Mouse (Mus musculus) neural tube, embryonic 15.5 days (tissue): ENCODE data around the gene Mlh3. TPM values are rescaled to one million over a fixed set of nuclear protein-coding genes. Genes with fewer than 3 reads are reported as not detected.
A peak's percentile ranks its signal among the peaks of the same experiment; 100 is the strongest.

ENCODE experiments used
- ATAC-seq: fragments of 200-750 bp; cut with Nextera tagmentation; 2 replicates; pipeline ENCODE4 v1.8.0; 2017; ENCODE audit warnings: mild to moderate bottlenecking, moderate TSS enrichment, moderate library complexity; ENCODE audit not compliant: low FRiP score
- H3K27ac ChIP-seq: fragments of 300-500 bp; sonication (generic); replicated peaks from 2 replicates; pipeline ENCODE4 v1.5.1; 2015; ENCODE audit warnings: mild to moderate bottlenecking, inconsistent platforms
- H3K27me3 ChIP-seq: fragments of 300-500 bp; sonication (generic); replicated peaks from 2 replicates; pipeline ENCODE4 v1.6.1; 2015; ENCODE audit warnings: inconsistent platforms
- H3K36me3 ChIP-seq: fragments of 300-500 bp; sonication (generic); 2 replicates; pipeline ENCODE4 v1.6.1; 2015; ENCODE audit warnings: inconsistent platforms
- H3K4me1 ChIP-seq: fragments of 300-500 bp; sonication (generic); 2 replicates; pipeline ENCODE4 v1.6.1; 2015; ENCODE audit warnings: inconsistent platforms
- H3K4me2 ChIP-seq: fragments of 300-500 bp; sonication (generic); 2 replicates; pipeline ENCODE4 v1.6.1; 2015; ENCODE audit warnings: inconsistent platforms, mild to moderate bottlenecking, moderate library complexity
- H3K4me3 ChIP-seq: fragments of 300-500 bp; sonication (generic); replicated peaks from 2 replicates; pipeline ENCODE4 v1.5.1; 2015; ENCODE audit warnings: mild to moderate bottlenecking, inconsistent platforms
- H3K9ac ChIP-seq: fragments of 300-500 bp; sonication (generic); replicated peaks from 2 replicates; pipeline ENCODE4 v1.6.1; 2015; ENCODE audit warnings: mild to moderate bottlenecking, inconsistent platforms
- H3K9me3 ChIP-seq: fragments of 300-500 bp; sonication (generic); replicated peaks from 2 replicates; pipeline ENCODE4 v1.6.1; 2016; ENCODE audit warnings: inconsistent platforms
- WGBS: fragments of 180-500 bp; shearing (Covaris S2); methylation state at CpG from one replicate; pipeline ENCODE4 v1.1.7; 2015; ENCODE audit warnings: mixed read lengths; 5-methylcytosine and 5-hydroxymethylcytosine counted together
- polyA plus RNA-seq: library from polyadenylated mRNA; unstranded; fragments of >200 nt; fragmentation: Nextera tagmentation; extraction: Ambion mirVana; gene quantifications from 2 replicates; pipeline ENCODE4 v1.2.1, GENCODE M21; 2015

Gene Mlh3
- polyA plus RNA-seq, 1 experiment from 2014 or later, result 8.5 TPM

DNA sequence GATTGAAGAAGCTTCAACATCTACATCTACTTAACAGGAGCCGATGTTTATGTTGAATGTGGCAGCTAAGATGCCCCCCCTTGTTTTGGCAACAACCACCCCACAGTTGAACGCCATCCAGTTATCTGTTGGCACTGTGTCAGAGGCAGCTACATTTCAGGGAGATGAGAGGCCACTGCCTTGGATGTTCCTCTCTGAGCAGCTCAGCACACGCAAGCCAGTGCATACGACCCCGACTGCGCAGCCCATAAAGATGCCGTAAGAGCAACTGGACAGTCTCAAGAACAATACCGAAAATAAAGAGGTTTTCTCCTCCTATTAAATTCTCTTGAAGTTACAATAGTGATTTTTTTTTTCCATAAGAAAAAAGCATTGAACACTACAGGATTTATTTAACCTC, 5.9 kb downstream of the Mlh3 start:
- peaks cover 13% of the 10 kb centered on the region for H3K36me3 ChIP-seq
- H3K4me2 ChIP-seq, result no peak overlapping the region
- no peak overlapping the region for H3K27ac ChIP-seq
- no peak overlapping the region for H3K9ac ChIP-seq
- ATAC-seq, result no peak
- H3K9me3 ChIP-seq, result no peaks in the 10 kb centered on the region; the same call in 1 of the 2 replicates
- 75% methylated on average over 8 of the region's 8 CpGs for WGBS
- no peaks in the 10 kb centered on the region for H3K27me3 ChIP-seq
- H3K4me3 ChIP-seq, result no peak overlapping the region
- peaks cover 9% of the 10 kb centered on the region; the same call in 1 of the 2 replicates for H3K4me1 ChIP-seq

DNA sequence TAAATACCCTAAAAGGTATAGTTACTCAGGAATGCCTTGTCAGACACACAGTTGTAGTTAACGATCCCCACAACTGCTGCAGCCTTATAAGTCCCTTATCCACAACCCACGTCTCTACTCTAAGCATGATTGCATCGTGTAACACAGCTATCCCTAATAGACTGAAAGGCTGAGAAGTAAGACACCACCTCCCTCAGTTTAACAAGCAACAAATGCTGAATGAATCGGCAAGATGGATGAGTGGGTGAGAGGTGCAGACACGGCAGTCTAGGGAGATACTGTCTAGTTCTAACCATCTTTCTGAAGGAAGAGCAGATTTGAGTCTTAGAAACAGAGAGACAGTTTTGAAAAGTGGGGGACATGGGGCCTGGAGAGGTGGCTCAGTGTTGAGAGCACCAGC, 7.2 kb downstream of the Mlh3 start:
- Histone ChIP-seq H3K27me3 (no peaks in the 10 kb centered on the region), H3K4me1 (peaks cover 7% of the 10 kb centered on the region; the same call in 1 of the 2 replicates), H3K36me3 (peaks cover 12% of the 10 kb centered on the region), H3K4me2 (no peak overlapping the region), H3K9ac (no peak overlapping the region), H3K9me3 (no peaks in the 10 kb centered on the region), H3K27ac (no peak overlapping the region), H3K4me3 (no peak overlapping the region)
- WGBS, result 69% methylated on average over 5 of the region's 5 CpGs
- ATAC-seq, result no peak

DNA sequence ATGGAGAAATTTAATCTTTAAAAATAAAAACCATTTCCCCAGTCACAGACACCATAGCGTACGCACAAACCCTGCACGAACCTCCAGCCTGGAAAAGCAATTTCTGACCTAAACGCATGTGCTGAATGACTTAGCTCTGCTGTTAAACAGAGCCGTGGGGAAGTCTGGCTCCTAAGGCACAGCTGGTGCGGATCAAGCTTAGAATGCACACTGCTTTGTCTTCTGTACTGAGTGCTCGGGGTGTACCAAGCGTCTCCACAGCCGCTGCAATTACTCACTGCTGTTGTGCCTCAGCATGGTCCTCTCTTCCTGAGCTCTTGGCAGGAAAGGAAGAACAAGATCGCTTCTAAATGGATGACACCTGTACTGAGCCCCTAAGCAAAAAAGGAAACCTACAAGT, 7.9 kb downstream of the Mlh3 start:
- 37% methylated on average over 10 of the region's 10 CpGs for WGBS
- ATAC-seq, result no peak
- H3K9ac ChIP-seq, result no peak overlapping the region

DNA sequence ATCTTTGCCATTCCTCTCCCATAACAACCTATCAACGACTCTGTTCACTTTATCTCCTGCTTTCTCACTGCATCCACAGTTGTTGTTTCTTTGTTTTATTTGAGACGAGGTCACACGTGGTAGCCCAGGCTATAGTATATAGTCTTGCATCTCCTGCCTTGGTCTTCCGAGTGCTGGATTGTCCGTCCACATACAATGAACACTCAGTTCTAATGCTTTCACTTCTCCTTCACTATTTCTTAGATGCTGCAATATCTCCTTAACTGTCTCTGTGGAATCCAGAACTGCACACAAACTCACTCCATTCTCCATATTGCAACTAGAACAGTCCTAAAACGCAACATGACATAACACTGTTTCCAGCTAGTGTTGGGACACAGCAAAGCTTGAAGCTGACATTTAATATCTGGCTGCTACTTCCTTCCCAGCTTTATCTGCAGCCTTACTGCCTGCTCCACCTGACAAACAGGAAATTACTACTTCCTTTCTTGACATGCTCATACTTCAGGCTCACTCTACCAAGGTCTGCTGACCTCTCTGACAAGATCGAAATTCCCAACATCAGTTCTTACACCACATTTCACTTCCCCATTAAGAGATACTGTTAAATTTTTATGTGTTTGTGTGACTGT, 13.3 kb downstream of the Mlh3 start:
- Histone ChIP-seq H3K27me3 (no peaks in the 10 kb centered on the region), H3K9me3 (no peaks in the 10 kb centered on the region), H3K36me3 (peaks cover 10% of the 10 kb centered on the region), H3K9ac (no peak overlapping the region), H3K27ac (no peak overlapping the region), H3K4me2 (no peak overlapping the region), H3K4me3 (no peak overlapping the region), H3K4me1 (no peaks in the 10 kb centered on the region)
- no peak for ATAC-seq
- 87% methylated on average over 7 of the region's 7 CpGs for WGBS

More for the DNA sequence above, 7.9 kb downstream of the Mlh3 start:
- no peak overlapping the region for H3K4me2 ChIP-seq
- H3K36me3 ChIP-seq, result peaks cover 14% of the 10 kb centered on the region
- H3K27ac ChIP-seq, result no peak overlapping the region
- no peaks in the 10 kb centered on the region for H3K9me3 ChIP-seq
- peaks cover 7% of the 10 kb centered on the region; the same call in 1 of the 2 replicates for H3K4me1 ChIP-seq
- no peak overlapping the region for H3K4me3 ChIP-seq
- no peaks in the 10 kb centered on the region for H3K27me3 ChIP-seq

DNA sequence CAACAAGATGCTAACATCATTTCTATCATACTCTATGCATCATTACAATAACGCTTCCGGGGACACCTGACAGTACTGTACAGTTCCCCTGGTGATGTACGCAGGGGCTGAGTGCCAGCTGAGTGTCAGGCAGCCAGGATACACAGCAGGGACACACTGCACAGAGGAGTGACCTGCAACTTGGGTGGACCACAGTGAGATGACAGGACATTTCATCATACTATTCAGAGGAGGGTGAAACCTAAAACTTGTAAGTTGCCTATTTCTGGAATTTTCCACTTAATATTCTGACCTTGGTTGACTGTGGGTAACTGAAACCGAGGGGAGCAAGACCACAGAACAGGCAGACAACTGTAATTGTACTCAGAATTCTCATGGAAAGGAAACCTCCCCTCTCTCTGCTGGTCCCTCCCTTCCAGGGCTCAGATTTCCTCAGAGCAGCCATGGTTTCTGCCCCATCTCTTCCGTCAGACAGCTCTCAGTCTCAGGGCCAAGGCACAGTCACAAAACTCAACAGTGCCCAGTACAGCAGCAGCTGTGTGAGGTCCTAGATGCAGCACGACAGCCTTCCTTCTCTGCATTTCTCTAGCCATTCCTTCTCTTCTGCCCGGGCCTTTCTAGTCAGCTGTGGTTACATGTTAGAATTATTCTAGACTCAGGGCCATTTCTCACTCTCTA, 14.2 kb downstream of the Mlh3 start:
- Histone ChIP-seq H3K4me1 (no peaks in the 10 kb centered on the region), H3K4me2 (no peak overlapping the region), H3K4me3 (no peak overlapping the region), H3K27me3 (no peaks in the 10 kb centered on the region), H3K9ac (no peak overlapping the region), H3K36me3 (peaks cover 10% of the 10 kb centered on the region), H3K27ac (no peak overlapping the region), H3K9me3 (no peaks in the 10 kb centered on the region)
- WGBS, result 73% methylated on average over 7 of the region's 7 CpGs
- no peak for ATAC-seq

DNA sequence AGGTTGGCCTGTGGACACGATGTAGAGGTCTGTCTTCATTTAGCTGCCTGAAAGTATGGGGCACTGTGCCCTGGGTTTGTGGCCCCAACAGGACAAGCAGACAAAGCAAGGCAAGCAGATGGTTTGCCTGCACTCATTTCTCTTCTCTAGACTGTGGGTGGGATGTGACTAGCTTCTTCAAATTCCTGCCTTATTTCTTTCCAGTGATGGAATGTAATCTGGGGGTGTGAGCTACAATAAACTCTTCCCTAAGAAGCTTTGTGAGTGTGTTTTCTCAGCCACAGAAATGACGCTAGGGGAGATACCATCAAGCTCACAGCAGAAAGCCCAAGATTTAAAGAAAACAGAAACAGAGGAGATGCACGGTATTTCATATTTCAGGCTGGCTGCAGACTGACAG, 18.3 kb downstream of the Mlh3 start:
- Histone ChIP-seq H3K4me1 (no peaks in the 10 kb centered on the region), H3K27ac (no peak overlapping the region), H3K27me3 (no peaks in the 10 kb centered on the region), H3K4me3 (no peak overlapping the region), H3K9ac (no peak overlapping the region), H3K4me2 (no peak overlapping the region), H3K36me3 (peaks cover 12% of the 10 kb centered on the region), H3K9me3 (no peaks in the 10 kb centered on the region)
- 88% methylated on average over 3 of the region's 3 CpGs for WGBS
- ATAC-seq, result no peak

DNA sequence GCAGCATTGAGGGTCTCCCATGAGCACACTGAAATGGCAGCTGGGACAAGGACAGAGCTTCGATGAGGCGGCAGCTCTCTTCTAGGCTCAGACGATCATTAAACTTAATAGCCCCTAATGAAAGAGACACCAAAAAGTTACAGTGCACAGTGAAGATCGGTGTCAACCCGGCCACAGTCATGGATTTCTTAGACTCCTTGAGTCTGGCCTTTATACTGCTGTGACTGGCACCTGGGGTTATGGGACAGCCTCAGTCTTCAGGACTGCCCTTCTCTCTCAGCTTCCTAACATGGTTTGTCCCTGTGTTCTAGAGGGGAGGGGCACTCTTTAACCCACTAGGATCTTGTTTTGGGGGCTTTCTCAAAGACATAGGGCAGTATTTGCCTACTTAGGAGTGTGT, 32.8 kb downstream of the Mlh3 start:
- Histone ChIP-seq H3K27me3 (no peaks in the 10 kb centered on the region), H3K9ac (no peak overlapping the region), H3K27ac (no peak overlapping the region), H3K4me3 (no peak overlapping the region), H3K4me1 (peaks cover 13% of the 10 kb centered on the region), H3K9me3 (no peaks in the 10 kb centered on the region), H3K4me2 (no peak overlapping the region), H3K36me3 (peaks cover 7% of the 10 kb centered on the region; the same call in 1 of the 2 replicates)
- 32% methylated on average over 5 of the region's 5 CpGs for WGBS
- no peak for ATAC-seq

DNA sequence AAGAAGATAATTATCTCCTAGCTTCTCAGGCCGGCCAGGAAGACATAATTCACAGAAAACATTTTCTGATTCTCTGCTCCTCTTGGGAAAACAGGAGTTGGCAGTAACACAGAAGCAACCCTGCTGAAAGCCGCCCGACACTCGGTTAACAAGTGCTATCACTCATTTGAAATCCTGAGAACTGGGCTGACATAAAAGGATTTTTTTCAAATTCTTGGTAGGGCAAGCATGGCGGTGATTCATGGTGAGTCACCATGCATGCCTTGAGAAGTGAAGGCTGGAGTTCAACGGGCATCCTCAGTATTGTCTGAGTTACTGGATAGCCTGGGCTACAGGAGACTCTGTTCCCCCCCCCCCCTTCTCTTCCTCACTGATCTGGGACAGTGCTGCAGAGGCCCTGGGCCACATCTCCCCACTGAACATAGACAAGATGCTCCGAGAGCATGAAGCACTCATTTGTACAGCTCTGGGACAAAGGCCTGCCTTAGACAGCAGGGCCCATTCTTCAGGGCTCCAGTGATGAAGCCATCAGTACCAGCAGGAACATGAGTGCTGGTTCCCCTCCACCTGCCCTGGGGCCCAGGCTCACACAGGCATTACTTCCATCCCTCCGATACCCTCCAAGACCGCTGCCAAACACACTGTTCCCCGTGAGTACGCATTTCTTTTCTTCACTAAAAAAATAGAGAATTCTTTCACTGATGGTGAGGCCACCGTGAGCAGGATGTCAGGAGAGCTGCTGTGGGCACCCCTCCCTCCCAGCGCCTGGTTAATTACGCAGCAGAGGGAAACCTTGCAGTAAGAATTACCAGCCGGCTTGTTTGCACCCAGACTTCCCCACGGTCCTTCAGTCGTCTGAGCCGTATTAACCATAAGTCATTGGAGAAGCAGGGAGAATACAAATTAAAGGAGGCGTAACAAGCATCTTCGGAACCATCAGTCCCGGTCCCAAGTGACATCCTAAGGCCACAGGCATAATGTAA, 36.7 kb downstream of the Mlh3 start:
- 42% methylated on average over 21 of the region's 21 CpGs for WGBS
- Histone ChIP-seq H3K36me3 (peaks cover 4% of the 10 kb centered on the region; the same call in 1 of the 2 replicates), H3K9ac (no peak overlapping the region), H3K4me3 (no peak overlapping the region), H3K4me2 (peak overlapping the region; percentile 3; the same call in 1 of the 2 replicates), H3K9me3 (no peaks in the 10 kb centered on the region), H3K27me3 (no peaks in the 10 kb centered on the region), H3K4me1 (peaks cover 13% of the 10 kb centered on the region), H3K27ac (peak overlapping the region; percentile 69)
- ATAC-seq, result peak; percentile 53

DNA sequence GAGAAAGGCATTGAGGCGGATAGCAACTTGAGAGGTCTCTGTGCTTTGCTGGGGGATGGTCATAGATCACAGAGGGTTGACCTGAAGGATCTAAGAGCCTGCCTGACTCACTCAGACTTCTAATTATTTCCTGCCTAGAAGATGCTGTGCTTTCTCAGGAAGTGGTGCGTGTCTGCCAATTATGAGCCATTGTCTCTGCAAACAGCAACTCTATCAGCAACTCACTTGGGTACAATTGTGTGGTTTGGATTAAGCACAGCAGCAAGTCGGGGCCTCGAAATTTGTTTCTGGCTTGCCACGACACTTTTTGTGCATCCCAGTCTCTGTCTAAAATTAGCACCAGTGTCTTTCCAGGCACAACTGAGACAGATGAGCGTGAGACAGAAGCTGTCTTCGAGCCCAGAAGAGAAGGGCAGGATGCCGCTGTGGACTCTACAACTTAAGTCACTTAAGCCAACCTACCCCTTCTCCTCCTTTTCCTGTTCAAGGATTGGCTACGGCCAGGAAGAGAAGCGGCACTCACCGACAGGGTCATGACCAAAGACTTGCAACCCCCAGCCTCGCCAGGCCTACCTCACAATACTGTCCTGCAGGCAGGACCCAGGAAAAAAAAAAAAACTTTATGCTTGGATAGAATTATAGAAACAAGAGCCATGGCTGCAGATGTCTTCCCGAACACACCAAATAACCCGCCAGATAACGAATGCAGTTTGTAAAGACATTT, 42.4 kb downstream of the Mlh3 start:
- ATAC-seq, result no peak
- H3K9me3 ChIP-seq, result no peaks in the 10 kb centered on the region
- H3K27me3 ChIP-seq, result no peaks in the 10 kb centered on the region
- no peak overlapping the region for H3K4me2 ChIP-seq
- no peak overlapping the region for H3K9ac ChIP-seq
- peaks cover 44% of the 10 kb centered on the region for H3K36me3 ChIP-seq
- H3K4me1 ChIP-seq, result 0 out of 2 replicates have a peak, but pooled peaks cover 3% of the 10 kb centered on the region
- WGBS, result 73% methylated on average over 15 of the region's 15 CpGs
- H3K4me3 ChIP-seq, result no peak overlapping the region
- H3K27ac ChIP-seq, result no peak overlapping the region

DNA sequence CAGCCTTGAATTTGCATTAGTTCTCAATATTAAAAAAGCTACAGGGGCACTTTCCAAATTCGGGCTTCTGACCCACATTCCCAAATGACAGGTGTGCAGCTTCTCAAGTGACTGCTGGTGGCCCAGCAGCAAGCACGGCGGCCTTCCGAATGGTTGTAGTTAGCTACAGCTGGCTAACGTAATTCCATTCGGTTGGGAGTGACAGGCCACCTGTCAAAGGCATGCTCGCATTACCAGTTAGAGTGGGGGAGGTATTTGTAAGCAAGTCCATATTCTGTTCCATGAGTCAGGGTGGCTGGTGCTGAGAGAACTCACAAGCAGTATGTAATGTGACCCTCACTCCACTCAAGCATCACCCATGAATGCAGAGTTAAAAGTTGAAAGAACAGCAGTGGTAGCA, 43.2 kb downstream of the Mlh3 start:
- 86% methylated on average over 7 of the region's 7 CpGs for WGBS
- Histone ChIP-seq H3K9ac (no peak overlapping the region), H3K4me3 (no peak overlapping the region), H3K4me1 (peaks cover 2% of the 10 kb centered on the region; the same call in 1 of the 2 replicates), H3K27me3 (no peaks in the 10 kb centered on the region), H3K9me3 (no peaks in the 10 kb centered on the region), H3K27ac (no peak overlapping the region), H3K36me3 (peaks cover 52% of the 10 kb centered on the region), H3K4me2 (no peak overlapping the region)
- no peak for ATAC-seq

DNA sequence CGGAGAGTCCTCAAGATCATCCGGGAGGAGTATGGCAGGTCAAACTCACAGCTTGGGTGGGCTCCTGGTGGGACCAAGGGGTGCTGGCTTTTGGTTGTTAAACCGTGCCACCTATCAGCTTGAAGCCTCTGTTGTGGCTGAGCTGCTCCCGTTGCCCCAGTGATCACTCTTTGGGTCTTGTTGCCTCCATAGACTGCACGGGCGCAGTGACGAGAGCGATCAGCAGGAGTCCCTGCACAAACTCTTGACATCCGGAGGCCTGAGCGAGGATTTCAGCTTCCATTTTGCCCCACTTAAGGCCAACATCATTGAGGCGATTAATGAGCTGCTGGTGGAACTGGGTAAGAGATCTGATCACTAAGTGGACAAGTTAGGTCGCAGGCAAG, 50.5 kb downstream of the Mlh3 start:
- Histone ChIP-seq H3K27ac (peak overlapping the region; percentile 72), H3K9ac (peak overlapping the region; percentile 49), H3K4me2 (peak overlapping the region; percentile 96), H3K4me1 (peaks cover 28% of the 10 kb centered on the region), H3K4me3 (peak overlapping the region; percentile 75), H3K9me3 (no peaks in the 10 kb centered on the region), H3K27me3 (no peaks in the 10 kb centered on the region), H3K36me3 (peaks cover 29% of the 10 kb centered on the region)
- WGBS, result 3% methylated on average over 12 of the region's 12 CpGs
- ATAC-seq, result peak; percentile 12; the same call in 1 of the 2 replicates
